Mouse (Mus musculus) layer of hippocampus, postnatal 10 days (tissue): ENCODE results near the gene Mctp1. TPM values are rescaled to one million over a fixed set of nuclear protein-coding genes. Genes with fewer than 3 reads are reported as not detected.
A peak's percentile ranks its signal among the peaks of the same experiment; 100 is the strongest.
"Not testable (repeated sequence)": the region's sequence is repeated elsewhere in the genome, so short reads cannot be mapped to it uniquely, and the experiment has no call there.

Experiments used
- DNase-seq, 2 experiments: peaks; one replicate each; pipeline ENCODE4 v3.0.0; 2021; ENCODE audit warnings: low spot score in 2 of 2
- total RNA-seq, 2 experiments: library from RNA; stranded (reverse); gene quantifications; 2 replicates each; pipeline ENCODE4 v1.2.3; 2021

The Mctp1 gene
- total RNA-seq, 2 experiments from 2014 or later, result 51.5 to 52.2 TPM

DNA sequence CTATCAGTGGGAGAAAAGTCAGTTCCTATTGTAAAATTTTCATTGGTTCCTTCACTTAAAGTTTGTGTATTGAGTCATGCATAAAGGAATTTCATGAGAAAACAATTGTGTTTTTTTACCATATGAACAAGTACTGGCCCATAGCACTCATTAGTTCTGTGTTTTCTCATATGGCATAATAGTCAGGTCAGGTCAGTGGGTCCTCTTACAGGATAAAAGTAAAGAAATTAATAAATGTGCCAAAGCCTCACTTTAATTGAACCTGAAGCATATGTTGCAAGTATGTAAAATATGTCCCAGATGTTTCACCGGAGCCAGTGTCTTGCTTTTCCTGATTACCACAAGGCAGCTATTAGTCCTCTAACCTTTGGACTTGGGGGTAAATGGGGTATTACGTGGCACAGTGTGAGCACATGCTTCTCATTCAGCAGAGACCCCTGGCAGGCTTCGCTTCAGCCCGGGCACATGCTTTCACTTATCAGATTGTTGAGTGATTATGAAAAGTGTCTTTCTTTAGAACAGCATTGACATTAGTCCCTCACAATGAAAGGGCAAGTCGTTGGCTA is 543.6 kb downstream of the Mctp1 start:
- DNase-seq, result no peak

DNA sequence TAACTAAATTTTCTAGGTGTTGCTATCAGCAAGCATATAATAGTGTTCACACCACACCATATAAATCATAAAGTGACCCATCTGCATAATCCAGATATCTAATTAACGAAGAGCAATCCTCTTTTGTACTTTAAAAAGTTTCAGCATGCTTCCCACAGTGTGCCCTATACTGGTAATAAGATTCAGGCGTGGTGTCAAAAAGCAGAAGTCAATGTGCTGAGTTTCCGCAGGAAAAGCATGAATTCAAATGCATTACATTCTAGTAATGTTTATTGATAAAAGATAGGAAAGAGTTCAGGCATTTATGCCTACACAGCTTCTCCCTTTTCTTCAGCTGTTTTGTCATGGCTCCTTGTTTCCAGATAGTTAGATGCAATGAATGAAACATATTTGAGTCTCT is 544.8 kb downstream of the Mctp1 start:
- DNase-seq, result no peak

DNA sequence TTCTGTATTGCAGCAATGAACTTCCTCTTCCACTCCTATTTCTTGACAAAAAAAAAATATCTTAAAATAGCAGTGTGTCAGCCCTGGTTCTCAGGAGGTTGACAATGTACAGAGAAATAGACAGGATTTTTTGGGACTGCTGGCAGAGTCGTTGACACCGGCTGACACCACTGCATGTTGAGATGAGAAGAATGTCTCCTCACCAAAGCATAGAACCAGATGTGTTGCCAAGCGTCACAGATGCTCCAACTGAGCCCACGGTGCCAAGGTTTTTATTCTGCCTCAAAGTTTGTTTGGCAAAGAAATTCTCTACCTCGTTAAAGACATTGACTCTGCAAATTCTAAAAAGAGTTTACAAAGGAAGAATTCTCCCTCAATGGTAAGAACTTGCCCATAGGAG is 548.6 kb downstream of the Mctp1 start:
- no peak for DNase-seq

DNA sequence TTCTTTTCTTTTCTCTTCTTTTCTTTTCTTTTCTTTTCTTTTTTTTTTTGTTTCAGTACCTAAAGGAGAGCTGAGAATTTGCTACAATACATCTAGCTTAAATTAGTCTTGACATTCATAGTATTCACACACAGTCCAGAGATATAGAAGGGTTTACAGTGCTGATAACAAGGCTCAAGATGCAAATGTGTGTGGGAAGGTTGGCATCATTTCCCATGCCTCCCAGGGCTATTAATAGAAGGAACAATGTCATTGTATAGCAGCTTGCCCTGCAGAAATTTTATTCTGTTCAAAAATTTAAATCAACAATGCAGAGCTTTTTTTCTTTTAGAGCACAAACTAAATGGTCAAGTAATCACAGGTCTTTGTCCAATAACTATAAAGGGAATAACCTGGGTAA is 564.9 kb downstream of the Mctp1 start:
- DNase-seq, result no peak

DNA sequence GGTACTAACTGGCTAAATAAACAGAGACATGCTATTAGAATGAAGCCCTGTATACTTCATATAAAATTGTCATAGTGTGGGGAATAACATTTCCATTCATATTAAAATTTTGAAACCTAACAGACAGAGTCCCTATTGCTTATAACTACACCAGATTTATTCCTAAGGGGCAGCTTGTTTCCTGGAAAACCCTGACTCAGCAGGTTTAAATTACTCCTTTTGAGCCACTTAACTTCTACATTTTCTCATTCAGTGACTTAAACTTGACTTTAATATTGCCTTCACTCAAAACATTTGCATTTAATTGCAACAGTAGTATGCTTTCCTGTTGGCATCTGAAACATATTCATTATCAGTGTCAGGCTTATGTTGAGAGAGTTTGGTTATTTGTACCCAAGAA is 583.3 kb downstream of the Mctp1 start:
- no peak for DNase-seq

DNA sequence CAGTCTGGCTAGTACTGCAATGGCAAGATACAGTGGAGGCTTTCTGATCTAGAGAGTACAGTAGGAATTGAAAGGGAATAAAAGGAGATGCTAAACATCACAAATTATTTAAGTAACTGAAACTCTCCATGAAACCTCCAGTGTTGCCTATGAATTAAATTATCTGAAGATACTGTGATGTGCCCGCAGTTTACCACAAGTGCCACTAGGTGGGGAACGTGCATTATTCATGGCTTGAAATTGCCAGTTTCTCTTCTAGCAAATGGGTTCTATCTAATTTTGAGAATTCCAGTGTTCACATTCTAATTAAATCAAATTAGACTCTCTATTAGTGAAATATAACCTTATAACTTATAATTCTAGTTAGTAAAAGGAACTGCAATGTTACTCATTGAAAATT is 585.1 kb downstream of the Mctp1 start:
- peak; percentile 65 to 75 for DNase-seq

DNA sequence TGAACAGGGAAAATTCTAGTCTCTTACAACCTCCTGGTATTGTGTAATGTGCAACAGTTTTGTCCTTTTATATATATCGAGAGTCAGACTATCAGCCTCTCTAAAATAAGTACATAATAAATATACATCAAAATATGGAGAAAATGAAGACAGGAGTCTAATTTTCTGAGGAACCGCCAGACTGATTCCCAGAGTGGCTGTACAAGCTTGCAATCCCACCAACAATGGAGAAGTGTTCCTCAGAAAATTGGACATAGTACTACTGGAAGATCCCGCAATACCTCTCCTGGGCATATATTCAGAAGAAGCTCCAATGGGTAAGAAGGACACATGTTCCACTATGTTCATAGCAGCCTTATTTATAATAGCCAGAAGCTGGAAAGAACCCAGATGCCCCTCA is 586.7 kb downstream of the Mctp1 start:
- DNase-seq, result not testable (repeated sequence)

DNA sequence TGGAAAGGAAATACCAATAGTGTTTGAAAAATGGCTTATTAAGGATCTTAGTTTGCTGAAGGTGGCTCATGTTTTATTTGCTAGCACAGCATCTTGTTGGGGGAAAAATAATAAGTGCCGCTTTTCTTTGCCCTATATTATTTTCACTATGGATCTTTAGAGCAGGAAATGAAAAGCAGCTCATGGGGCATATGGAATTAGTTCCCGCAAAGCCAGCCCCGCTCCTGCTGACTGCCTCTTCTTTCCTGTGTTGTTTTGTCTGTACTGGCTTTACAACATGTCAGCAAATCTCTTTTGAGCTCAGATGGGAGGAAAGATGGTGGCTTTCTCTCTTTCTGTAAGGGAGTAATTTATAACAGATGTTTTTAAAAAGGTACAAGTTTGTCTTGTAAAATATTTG is 618.3 kb downstream of the Mctp1 start:
- DNase-seq, result no peak

DNA sequence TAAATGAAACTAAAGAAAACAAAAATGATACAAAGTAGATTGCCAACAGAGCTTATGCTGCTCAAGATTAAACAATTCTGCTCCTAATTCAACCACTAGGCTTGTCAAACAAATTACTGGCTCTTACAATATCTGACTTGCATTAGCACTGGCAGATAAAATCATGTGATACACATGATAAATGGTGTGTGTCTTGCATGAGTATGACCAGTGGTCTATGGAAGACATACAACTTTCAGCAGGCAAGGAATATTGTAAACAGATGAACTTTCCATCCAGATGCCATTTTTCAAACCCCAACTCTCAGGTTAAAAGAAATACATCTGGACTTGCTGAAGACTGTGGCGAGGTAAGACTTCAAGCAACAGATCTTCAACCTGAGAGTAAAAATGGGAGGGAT is 619.3 kb downstream of the Mctp1 start:
- no peak for DNase-seq

DNA sequence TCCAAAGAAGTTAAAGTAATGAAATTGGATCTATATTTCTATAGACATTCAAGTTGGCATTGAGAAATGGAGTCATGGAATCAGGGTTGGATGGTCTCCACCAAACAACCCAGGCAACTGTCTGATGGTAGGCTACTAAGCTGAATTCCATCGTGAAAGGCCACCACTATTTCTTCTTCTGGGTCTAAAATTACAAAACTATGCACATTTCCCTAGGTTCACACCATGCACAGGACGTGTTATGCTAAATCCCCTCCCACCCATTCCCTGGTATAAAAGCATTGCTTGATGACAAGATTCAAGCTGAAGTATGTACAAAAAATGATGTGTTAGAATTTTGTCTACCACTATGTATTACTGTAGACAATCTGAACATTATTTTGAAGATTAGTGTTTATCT is 634.5 kb downstream of the Mctp1 start:
- DNase-seq, result no peak

DNA sequence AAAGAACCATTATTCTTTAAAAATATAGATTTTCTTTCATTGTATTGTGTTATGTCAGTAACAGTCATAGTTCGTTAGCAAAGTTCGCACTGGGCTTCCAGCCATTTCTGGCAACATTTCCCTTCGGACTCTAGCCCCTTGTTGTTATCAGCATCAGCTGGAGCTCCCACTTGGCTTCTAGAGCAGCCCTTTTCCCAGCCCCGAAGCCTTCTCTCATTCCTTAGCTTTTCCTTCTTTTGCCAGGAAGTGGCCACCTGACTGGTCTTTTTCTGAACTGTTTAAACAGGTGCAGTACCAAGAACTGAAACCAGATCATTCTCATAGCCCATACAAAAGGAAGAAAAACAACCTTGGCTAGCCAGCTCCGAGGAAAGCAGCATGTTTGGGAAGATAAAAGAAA is 645.3 kb downstream of the Mctp1 start:
- DNase-seq, result no peak

DNA sequence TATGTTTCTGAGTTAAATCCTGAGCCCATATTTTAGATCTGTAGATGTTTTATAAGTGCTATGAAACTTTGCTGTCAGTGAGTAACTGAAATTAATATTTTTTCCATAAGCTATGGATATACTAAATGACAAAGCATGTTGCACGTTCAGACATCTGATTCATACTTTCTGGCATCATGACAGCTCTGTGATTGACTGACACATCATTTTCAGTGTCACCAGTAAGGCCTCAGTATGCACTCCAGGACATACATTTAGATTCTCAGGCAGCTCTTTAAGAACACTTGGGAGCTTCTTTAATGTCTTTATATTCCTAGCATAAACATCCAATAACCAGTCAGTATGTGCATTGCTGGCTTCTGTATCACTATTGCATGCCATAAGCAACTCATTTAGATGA is 659.0 kb downstream of the Mctp1 start:
- DNase-seq, result no peak

DNA sequence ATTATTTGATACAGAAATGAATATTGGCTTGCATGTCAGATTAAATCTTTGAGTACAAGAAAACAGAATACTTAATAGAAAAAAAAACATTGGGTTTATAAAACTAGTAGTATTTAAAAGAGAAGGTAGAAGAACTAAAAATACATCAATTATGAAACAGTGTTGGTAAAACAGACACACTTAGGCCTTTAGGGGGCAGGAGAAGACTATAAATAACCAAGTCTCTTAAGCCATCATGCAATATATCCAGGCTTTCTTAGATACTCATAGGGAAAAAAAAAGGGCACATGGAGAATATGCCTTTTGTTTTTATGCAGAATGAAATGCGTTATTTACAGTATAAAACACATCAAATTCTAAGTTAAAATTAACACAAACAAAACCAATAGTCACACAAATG is 661.0 kb downstream of the Mctp1 start:
- DNase-seq, result no peak

DNA sequence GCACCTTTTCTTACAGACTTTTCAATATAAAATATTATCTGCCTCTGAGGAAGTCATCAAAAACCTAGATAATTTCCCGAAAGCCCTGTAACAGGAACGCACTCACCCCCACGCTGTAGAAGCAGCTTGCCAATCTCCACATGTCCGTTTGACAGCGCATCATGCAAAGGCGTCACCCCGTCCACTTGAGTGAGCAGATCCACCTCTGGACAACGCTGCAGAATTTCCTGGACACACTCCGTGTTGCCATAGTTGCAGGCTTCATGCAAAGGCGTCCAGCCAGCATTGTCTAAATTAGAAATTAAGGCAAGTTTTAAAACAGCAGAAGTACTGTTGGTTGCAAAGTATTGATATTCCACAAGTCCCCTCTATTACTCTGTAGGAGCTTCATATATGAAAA is 662.1 kb downstream of the Mctp1 start:
- peak; percentile 19 to 35 for DNase-seq

DNA sequence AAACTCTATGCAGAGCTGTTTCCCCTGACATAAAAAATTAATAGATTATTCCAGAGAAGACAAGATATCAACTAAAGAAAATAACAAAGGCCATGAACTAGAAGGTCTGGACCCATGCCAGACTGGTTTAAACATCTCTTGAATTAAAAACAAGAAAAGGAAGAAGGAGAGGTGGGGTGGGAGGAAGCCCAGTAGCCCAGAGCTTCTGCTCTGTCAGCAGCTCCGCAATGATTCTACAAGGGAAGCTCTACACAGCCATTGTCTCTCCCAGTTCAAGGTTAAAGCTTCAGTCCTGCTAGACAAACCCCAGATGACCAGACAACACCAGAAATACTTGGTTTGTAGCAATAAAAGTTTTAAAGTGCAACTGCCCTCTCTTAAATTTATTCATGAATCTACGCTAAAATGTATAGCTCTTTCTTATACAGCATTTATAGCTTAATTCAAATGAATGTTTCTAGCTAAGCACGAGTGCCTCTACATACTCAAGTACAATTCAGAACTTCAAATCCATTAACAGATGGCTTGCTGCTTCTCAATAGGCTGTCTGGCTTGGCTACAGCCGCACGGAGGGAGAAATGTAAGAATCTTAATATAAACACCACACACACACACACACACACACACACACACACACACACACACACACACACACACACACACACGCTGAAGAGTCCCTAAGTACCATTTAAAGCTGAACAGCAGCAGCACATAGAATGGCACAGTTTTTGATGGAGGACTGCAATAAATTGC is 663.0 kb downstream of the Mctp1 start:
- DNase-seq, result no peak

DNA sequence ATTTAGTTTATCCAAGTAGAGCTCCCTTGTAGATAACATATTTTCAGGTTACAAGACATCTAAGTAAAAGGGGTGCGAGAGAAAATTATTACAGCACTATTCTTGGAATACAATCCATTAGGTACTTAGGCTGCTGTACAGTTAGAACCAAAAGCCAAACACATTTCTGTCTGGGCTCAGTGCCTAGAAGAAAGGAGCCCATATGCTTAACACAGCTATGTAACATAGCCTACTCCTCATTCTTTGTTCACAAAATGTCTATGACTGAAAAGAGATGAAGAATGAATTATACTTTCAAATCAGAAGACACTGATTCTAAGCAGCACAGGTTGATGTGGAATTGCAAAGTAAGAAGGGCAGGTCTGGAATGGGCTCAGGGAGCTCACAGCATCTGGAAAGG is 664.1 kb downstream of the Mctp1 start:
- DNase-seq, result no peak

DNA sequence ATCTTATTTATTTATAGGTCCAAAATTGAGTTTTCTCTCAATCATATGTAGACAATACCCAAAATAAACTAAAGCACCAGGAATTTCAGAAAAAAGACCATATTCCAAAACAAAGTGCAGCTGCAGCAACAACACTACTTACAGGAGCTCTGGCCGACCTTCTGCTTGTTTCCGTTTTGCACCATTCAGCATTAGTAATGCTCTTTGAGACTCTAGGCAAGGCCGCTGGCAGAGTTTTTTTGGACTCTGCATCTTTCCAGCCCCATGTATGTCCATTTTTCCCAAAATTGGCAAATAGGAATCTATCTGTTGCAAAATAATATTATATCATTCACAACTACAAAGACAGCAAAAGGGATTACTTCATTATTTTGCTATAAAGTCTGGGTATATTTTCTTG is 665.4 kb downstream of the Mctp1 start:
- DNase-seq, result no peak

DNA sequence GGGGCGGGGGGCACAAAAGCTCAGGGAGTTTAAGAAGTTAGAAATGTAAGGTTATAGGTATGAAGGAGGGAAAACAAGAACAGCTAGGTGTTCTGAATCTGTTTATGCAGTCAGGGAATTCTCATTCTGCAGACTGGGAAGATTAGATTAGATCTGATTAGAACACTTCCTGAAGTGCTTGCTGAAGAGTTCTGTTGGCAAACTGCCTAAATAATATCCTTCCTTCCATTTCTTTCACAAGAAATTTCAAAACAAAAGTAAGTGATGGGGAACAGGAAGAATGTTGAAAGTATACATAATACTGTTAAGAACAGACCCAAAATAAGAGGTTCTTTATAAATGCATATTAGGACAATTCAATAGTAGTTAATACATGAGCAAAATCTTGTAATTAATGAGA is 678.9 kb downstream of the Mctp1 start:
- DNase-seq, result no peak

DNA sequence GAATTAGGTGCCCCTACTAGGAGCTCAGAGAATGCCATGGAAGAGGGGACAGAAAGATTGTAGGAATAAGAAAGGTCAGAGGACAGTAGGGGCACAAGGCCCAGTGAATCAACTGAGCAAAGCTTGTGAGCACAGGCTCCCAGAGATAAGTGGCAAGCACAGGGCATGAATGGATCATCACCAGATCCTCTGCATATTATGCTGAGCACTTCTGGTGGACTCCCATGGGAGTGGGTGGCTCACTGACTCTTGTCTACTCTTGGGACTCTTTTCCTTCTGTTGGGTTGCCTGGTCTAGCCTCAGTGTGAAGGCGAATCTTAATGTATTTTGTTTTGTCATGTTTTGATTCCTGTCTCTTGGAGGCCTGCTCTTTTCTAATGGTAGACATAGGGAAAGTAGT is 684.5 kb downstream of the Mctp1 start:
- no peak for DNase-seq

DNA sequence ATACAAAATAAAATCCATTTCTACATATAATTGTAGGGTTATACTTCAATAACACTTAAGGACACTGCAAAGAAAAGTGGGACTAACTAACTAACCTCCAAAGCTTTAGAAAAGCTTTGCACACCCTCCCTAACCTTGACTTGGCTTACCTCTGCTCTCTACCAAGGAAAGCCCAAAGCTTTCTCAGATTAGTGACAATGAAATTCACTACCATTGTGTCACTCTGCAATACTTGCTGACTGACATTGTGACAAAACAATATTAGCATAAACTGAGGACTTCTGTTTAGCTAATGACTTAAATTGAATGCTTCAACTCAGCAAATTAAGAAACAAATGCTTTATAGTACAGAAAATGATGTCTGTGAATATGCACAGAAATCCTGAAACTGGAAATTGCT is 687.7 kb downstream of the Mctp1 start:
- DNase-seq, result no peak
